Mouse (Mus musculus): ENCODE data around the gene Id1. TPM values are rescaled to one million over a fixed set of nuclear protein-coding genes. Genes with fewer than 3 reads are reported as not detected.

Gene Id1
- polyA plus RNA-seq, 1 experiment: 20.5 TPM

- H3K27ac ChIP-seq (ENCODE audit: insufficient read depth, low read length): peak overlapping the region; percentile 74
- H3K27me3 ChIP-seq (ENCODE audit: control insufficient read depth, insufficient read depth, low read length, poor library complexity, severe bottlenecking): no peaks in the 10 kb centered on the region
- no peak overlapping the region for H3K4me3 ChIP-seq (ENCODE audit: low read depth, low read length)
- H3K9me3 ChIP-seq (replicated peaks; ENCODE audit: control insufficient read depth, insufficient read depth, low read length, poor library complexity, severe bottlenecking): no peaks in the 10 kb centered on the region
- peaks cover 14% of the 10 kb centered on the region for H3K4me1 ChIP-seq (ENCODE audit: control insufficient read depth, insufficient read depth, low read length)
- H3K9ac ChIP-seq (ENCODE audit: low read depth, poor library complexity, severe bottlenecking): no peak overlapping the region
- TF ChIP-seq EP300 (IDR thresholded peaks at IDR 0.05; ENCODE audit: insufficient read depth, low read depth, low read length) (no peak), CTCF (IDR thresholded peaks at IDR 0.05; ENCODE audit: low read depth, low read length) (no peak), POLR2A (IDR thresholded peaks at IDR 0.05; ENCODE audit: insufficient read depth, low read length) (no peak)
- no peaks in the 10 kb centered on the region for H3K36me3 ChIP-seq (ENCODE audit: control insufficient read depth, insufficient read depth, low read length, poor library complexity, severe bottlenecking)
These were observed 9.8 kb upstream of the Id1 start for GRCm38 (mm10) chr2:152726213-152726612.

- Histone ChIP-seq H3K9me3 (replicated peaks; ENCODE audit: control insufficient read depth, insufficient read depth, low read length, poor library complexity, severe bottlenecking) (no peaks in the 10 kb centered on the region), H3K9ac (ENCODE audit: low read depth, poor library complexity, severe bottlenecking) (0 out of 2 replicates have a peak overlapping the region, but pooled peaks have one; percentile 1), H3K36me3 (ENCODE audit: control insufficient read depth, insufficient read depth, low read length, poor library complexity, severe bottlenecking) (no peaks in the 10 kb centered on the region), H3K27me3 (ENCODE audit: control insufficient read depth, insufficient read depth, low read length, poor library complexity, severe bottlenecking) (no peaks in the 10 kb centered on the region), H3K4me3 (ENCODE audit: low read depth, low read length) (no peak overlapping the region), H3K4me1 (ENCODE audit: control insufficient read depth, insufficient read depth, low read length) (peaks cover 14% of the 10 kb centered on the region), H3K27ac (ENCODE audit: insufficient read depth, low read length) (peak overlapping the region; percentile 74)
- TF ChIP-seq EP300 (IDR thresholded peaks at IDR 0.05; ENCODE audit: insufficient read depth, low read depth, low read length) (peak; percentile 90; the same call in 1 of the 2 replicates), POLR2A (IDR thresholded peaks at IDR 0.05; ENCODE audit: insufficient read depth, low read length) (no peak)
These were observed 9.2 kb upstream of the Id1 start for GRCm38 (mm10) chr2:152726751-152727335.

- Histone ChIP-seq H3K27ac (ENCODE audit: insufficient read depth, low read length) (peak overlapping the region; percentile 74), H3K9me3 (replicated peaks; ENCODE audit: control insufficient read depth, insufficient read depth, low read length, poor library complexity, severe bottlenecking) (no peaks in the 10 kb centered on the region), H3K4me3 (ENCODE audit: low read depth, low read length) (peak overlapping the region; percentile 31), H3K27me3 (ENCODE audit: control insufficient read depth, insufficient read depth, low read length, poor library complexity, severe bottlenecking) (no peaks in the 10 kb centered on the region), H3K9ac (ENCODE audit: low read depth, poor library complexity, severe bottlenecking) (0 out of 2 replicates have a peak overlapping the region, but pooled peaks have one; percentile 1), H3K36me3 (ENCODE audit: control insufficient read depth, insufficient read depth, low read length, poor library complexity, severe bottlenecking) (no peaks in the 10 kb centered on the region), H3K4me1 (ENCODE audit: control insufficient read depth, insufficient read depth, low read length) (peaks cover 14% of the 10 kb centered on the region)
- TF ChIP-seq EP300 (IDR thresholded peaks at IDR 0.05; ENCODE audit: insufficient read depth, low read depth, low read length) (peak; percentile 68; the same call in 1 of the 2 replicates), CTCF (IDR thresholded peaks at IDR 0.05; ENCODE audit: low read depth, low read length) (no peak)
These were observed 8.1 kb upstream of the Id1 start for GRCm38 (mm10) chr2:152727795-152728510.

- peaks cover 14% of the 10 kb centered on the region for H3K4me1 ChIP-seq (ENCODE audit: control insufficient read depth, insufficient read depth, low read length)
- H3K9me3 ChIP-seq (replicated peaks; ENCODE audit: control insufficient read depth, insufficient read depth, low read length, poor library complexity, severe bottlenecking): no peaks in the 10 kb centered on the region
- no peak overlapping the region for H3K4me3 ChIP-seq (ENCODE audit: low read depth, low read length)
- H3K36me3 ChIP-seq (ENCODE audit: control insufficient read depth, insufficient read depth, low read length, poor library complexity, severe bottlenecking): no peaks in the 10 kb centered on the region
- H3K27ac ChIP-seq (ENCODE audit: insufficient read depth, low read length): peak overlapping the region; percentile 42; the same call in 1 of the 2 replicates
- TF ChIP-seq CTCF (IDR thresholded peaks at IDR 0.05; ENCODE audit: low read depth, low read length) (no peak), EP300 (IDR thresholded peaks at IDR 0.05; ENCODE audit: insufficient read depth, low read depth, low read length) (no peak), POLR2A (IDR thresholded peaks at IDR 0.05; ENCODE audit: insufficient read depth, low read length) (no peak)
- H3K9ac ChIP-seq (ENCODE audit: low read depth, poor library complexity, severe bottlenecking): no peak overlapping the region
- no peaks in the 10 kb centered on the region for H3K27me3 ChIP-seq (ENCODE audit: control insufficient read depth, insufficient read depth, low read length, poor library complexity, severe bottlenecking)
These were observed 7.5 kb upstream of the Id1 start for GRCm38 (mm10) chr2:152728594-152728993.

GRCm38 (mm10) chr2:152729013-152729635 lies 6.9 kb upstream of the Id1 start:
- H3K4me3 ChIP-seq (ENCODE audit: low read depth, low read length): no peak overlapping the region
- H3K4me1 ChIP-seq (ENCODE audit: control insufficient read depth, insufficient read depth, low read length): peaks cover 14% of the 10 kb centered on the region
- no peaks in the 10 kb centered on the region for H3K9me3 ChIP-seq (replicated peaks; ENCODE audit: control insufficient read depth, insufficient read depth, low read length, poor library complexity, severe bottlenecking)
- no peaks in the 10 kb centered on the region for H3K36me3 ChIP-seq (ENCODE audit: control insufficient read depth, insufficient read depth, low read length, poor library complexity, severe bottlenecking)
- peak overlapping the region; percentile 21; the same call in 1 of the 2 replicates for H3K27ac ChIP-seq (ENCODE audit: insufficient read depth, low read length)
- TF ChIP-seq EP300 (IDR thresholded peaks at IDR 0.05; ENCODE audit: insufficient read depth, low read depth, low read length) (no peak), CTCF (IDR thresholded peaks at IDR 0.05; ENCODE audit: low read depth, low read length) (no peak), POLR2A (IDR thresholded peaks at IDR 0.05; ENCODE audit: insufficient read depth, low read length) (no peak)
- H3K9ac ChIP-seq (ENCODE audit: low read depth, poor library complexity, severe bottlenecking): no peak overlapping the region
- H3K27me3 ChIP-seq (ENCODE audit: control insufficient read depth, insufficient read depth, low read length, poor library complexity, severe bottlenecking): no peaks in the 10 kb centered on the region

GRCm38 (mm10) chr2:152729636-152730020 lies 6.4 kb upstream of the Id1 start:
- H3K9ac ChIP-seq (ENCODE audit: low read depth, poor library complexity, severe bottlenecking): no peak overlapping the region

More at GRCm38 (mm10) chr2:152729636-152730020, 6.4 kb upstream of the Id1 start:
- Histone ChIP-seq H3K4me1 (ENCODE audit: control insufficient read depth, insufficient read depth, low read length) (peaks cover 14% of the 10 kb centered on the region), H3K27me3 (ENCODE audit: control insufficient read depth, insufficient read depth, low read length, poor library complexity, severe bottlenecking) (no peaks in the 10 kb centered on the region), H3K4me3 (ENCODE audit: low read depth, low read length) (no peak overlapping the region), H3K36me3 (ENCODE audit: control insufficient read depth, insufficient read depth, low read length, poor library complexity, severe bottlenecking) (no peaks in the 10 kb centered on the region), H3K27ac (ENCODE audit: insufficient read depth, low read length) (peak overlapping the region; percentile 21), H3K9me3 (replicated peaks; ENCODE audit: control insufficient read depth, insufficient read depth, low read length, poor library complexity, severe bottlenecking) (no peaks in the 10 kb centered on the region)
- no peak for TF ChIP-seq CTCF (IDR thresholded peaks at IDR 0.05; ENCODE audit: low read depth, low read length)
- TF ChIP-seq POLR2A (IDR thresholded peaks at IDR 0.05; ENCODE audit: insufficient read depth, low read length): no peak
- TF ChIP-seq EP300 (IDR thresholded peaks at IDR 0.05; ENCODE audit: insufficient read depth, low read depth, low read length): no peak
